Mouse (Mus musculus): Measurements from ENCODE around the gene Casq2.

Casq2 gene

DNA sequence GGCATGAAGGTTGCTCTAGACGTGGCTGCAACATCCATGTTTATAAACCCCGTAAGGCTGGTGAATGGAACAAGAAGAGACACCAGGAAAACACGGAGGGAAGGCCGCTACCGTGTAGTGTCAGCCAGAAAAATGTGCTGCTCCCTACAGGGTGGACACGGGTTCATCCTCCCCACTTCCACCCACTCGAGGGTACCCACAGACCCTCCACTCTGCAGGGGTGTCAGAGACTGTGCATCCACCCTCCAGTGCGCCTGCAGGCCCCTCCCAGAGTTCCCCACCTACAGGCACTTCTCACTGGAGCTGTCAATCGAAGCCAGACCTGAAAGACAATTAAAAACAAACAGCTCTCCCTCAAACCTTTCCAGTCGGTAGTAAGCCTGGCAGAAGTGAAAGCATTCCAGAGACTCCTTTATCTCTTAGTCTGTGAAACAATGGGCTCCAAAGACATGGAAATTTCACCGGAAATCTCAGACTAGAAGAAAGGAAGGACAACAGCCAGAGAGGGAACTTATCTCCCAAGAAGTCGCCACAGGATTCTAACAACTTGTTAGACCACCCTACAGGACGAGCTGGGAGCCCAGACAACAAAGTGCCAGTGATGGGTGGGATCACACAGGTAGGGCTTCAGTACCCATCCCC lies 2.5 kb upstream of the Casq2 start:
- no peak for DNase-seq

GRCm38 (mm10) chr3:102084833-102085491 lies 1.3 kb upstream of the Casq2 start:
- DNase-seq = no peak

GRCm38 (mm10) chr3:102085719-102086118 lies 496 bp upstream of the Casq2 start:
- DNase-seq = no peak

DNA sequence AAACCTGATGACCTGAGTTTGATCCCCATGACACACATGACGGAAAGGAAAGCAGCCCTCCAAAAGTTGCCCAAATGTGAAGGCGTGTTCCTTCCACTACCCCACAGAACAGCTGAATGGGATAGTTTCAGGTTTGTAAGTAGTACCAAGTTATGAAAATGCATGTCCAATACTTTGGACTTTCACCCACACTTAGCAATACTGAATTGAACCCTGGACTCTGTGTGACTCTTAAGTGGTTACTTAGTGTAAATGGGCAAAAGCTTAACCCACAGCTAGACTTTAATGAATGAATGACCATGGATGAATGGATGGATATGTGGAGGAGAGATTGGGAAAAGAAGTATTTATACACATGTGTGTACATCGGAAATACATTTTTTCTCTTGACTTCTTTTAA lies 8.6 kb downstream of the Casq2 start:
- no peak for DNase-seq

DNA sequence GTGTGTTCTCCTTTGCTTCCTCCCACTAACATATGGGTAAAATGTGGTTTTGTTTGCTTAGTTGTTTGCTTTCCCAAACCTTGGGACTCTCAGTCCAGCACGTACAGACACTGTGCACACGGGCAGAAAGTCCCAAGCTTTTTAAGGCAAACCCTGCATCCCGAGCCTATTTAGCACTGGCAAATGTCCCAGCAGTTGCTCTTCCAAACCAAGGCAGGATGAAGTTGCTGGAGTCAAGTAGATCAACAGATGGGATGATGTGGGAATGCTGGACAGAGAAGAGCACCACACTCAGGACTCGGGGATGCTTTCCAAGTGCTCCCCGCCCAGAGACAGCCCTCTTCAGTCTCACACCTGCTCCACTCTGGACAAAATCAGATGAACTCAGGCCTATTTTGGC lies 9.2 kb downstream of the Casq2 start:
- no peak for DNase-seq

DNA sequence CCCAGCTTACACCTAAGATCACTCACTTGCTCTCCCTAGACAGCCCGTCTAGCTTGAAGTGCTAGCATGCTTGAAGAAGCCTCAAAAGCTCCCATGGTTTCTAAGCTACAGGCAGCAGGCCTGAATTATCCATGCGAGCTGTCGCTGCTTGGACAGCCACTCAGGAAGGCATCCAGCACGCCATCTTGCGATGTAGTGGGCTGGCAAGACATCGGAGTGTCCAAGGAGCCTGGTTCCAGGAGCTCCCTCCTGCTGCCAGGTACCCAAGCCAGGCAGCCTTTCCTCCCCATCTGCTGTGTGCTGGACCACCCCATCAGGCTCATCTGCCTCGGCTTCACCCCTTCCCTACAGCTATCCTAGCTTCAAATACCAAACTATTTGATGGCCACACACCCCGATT lies 10.2 kb downstream of the Casq2 start:
- no peak for DNase-seq

- DNase-seq = no peak
These were observed 10.8 kb downstream of the Casq2 start for GRCm38 (mm10) chr3:102096976-102097375.

GRCm38 (mm10) chr3:102099242-102099641 lies 13.0 kb downstream of the Casq2 start:
- no peak for DNase-seq

DNA sequence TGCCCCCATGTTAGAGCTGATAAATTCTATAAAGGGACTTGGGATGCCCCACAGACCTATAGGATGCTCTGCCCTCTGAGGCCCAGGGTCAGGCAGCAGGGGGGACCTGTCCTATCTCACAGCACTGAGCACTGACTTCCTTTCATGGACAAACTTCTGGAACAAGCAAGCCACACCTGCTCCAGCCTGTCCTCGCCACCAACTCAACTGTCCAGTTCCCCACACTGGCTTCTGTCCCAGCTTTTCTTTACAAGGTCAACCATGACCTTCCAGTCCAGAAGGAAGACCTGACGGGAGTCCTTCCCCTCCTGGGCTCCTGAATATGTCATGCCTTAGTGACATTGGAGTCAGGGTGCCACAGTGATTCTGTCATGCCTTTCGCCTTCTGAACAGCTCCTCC lies 13.6 kb downstream of the Casq2 start:
- no peak for DNase-seq

DNA sequence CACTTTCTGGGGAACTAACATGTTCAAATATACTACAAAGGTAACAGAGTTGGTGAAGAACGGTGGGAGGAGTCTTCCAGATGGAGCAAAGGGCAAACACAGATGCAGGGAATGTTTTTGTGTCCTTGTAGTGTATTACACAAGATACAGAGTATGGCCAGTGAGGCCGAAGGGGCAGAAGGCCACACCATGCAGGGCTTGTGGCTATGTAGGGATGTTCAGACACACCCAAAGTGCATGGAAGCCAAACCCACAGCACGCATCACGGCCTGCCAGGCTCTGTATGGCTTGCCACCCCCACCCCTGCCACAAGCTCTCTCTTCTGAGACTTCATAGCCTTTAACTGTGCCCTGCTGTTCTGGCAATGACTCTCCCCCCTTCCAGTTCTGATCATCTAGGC lies 15.2 kb downstream of the Casq2 start:
- DNase-seq = no peak

GRCm38 (mm10) chr3:102103811-102104565 lies 17.8 kb downstream of the Casq2 start:
- DNase-seq = no peak

DNA sequence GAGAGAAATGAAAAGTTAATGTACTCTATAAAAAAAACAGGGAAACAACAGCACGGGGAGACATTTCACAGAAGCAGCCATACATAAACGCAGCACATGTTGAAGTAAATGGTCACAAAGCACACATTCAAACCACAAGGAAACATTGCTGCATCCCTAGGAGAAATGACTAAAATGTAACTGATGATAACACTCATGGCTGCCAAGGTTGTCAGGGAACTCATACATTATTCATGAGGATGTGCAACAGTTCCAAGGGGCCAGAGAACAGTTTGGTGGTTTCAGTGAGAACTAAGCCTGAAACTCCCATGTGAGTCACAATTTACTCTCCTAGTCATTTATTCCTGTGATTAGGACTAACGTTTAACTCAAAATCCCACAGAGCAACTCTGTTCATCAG lies 22.0 kb downstream of the Casq2 start:
- no peak for DNase-seq

DNA sequence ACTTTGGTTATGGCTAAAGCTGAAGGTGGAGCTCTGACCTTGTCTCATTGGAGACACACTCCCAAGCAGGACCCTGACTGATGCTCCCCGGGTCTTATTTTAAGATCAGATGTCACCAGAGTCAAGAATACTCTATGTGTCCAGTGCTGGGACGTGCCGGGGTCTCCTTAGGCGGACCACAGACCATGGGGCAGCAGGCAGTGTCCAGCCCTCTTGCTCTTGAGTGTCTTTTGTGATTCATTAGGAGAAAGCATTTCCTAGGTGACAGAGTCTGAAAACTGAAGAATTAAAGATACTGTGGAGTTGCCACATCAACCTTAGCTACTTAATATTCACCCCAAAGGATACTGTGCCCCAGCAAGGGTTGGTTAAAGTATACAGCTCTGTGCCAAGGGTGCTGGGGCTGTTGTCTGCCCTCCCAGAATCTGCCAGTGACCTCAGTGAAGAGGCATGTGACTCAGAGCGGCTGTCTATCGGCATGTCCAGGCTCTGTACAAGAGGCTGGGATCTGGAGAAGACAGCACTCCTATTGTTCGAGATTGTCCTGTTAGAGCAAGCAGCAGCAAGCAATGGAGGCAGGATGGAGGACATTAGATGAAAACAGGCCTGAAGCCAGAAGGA lies 25.9 kb downstream of the Casq2 start:
- no peak for DNase-seq

- no peak for DNase-seq
These were observed 34.7 kb downstream of the Casq2 start for GRCm38 (mm10) chr3:102120947-102121346.

DNA sequence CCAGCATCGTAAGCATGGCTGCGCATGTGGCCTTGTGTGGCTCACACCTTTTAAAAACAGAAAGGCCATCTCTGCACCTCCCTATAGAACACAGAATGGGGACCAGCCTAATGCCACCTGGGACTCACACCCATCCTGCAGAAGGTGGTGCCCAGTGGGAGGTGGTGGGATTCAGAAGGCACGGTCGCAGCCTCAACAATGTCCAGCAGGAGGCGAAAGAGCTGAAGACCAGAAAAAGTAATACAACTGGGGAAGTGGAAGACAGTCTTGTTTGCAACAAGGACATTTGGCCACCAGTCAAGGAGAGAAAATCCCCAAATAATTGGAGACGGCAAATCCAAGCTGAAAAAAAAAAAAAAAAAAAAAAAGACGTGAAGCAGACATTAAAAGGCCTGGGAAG lies 35.8 kb downstream of the Casq2 start:
- DNase-seq = peak in 1 of 2 experiments; percentile 31

DNA sequence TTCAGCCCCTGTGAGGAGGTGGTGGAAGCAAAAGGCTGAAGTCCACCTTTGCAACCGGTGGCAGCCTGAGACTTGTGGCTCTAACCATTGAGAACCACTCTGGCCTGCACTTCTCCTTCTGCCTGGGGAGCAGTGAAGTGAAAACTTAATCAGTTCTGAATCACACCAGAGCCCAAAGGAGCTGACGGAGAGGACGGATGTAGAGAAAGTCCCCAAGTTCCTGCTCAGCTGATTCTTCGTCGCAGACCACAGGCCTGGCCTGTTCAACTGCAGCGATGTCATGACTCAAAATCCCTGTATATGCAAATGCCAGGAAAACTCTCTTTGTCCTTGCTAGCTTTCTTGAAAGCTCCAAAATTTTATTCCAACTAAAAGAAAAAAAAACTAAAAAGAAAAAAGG lies 37.4 kb downstream of the Casq2 start:
- DNase-seq = no peak

DNA sequence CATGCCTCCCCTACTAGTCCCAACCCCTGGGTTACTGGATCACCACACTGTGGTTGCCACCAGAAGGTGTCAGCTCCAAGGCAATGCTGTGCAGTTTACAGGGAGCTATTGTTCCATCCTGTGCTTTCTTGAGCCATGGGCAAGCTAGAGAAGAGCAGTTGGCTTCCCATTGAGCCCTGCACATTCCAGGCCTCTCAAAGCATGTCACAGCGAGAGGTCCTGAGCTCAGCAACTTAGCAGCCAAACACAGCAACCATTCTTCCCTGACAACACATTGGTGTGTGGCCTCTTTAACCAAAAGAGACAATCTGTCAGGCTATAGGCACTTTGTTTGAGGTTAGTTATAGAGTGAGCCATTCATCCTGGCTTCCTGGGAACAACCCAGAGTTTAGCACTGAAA lies 39.3 kb downstream of the Casq2 start:
- no peak for DNase-seq

DNA sequence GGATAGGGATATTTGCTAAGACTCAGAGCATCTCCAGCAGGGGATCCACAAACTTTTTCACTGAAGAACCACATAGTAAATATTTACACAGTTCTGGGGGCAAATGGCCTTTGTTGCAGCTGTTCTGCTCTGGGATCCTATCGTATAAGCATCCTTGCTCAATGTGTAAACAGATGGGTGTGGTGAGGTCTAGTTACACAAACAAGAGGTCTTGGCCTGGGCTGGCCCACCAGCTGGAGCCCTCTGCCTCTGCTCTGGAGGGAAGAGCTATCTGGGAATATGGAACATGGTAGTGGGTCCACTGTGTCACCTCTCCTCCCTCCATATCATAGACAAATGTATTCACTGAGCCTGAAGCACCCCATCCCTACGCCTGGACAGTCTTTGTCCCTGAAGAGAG lies 40.9 kb downstream of the Casq2 start:
- peak; percentile 22 to 60 for DNase-seq

DNA sequence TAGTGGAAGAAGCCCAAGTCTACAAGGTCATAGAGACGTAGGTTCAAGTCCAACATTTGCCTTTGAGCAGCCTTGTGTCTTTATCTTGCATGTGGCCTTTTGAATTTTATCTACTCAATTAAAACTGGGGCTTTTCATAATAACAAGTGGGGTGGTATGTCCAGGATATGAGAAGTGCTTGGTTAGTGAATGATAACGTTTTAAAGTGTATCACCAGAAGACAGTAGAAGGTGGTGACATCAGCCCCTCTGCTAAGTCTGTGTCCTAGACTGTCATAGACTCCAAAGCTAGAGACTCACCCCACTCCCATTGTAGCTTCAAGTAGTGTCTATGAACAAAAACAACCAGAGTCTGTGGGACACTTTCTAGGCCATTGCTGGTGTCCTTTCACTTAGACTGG lies 42.0 kb downstream of the Casq2 start:
- no peak for DNase-seq

DNA sequence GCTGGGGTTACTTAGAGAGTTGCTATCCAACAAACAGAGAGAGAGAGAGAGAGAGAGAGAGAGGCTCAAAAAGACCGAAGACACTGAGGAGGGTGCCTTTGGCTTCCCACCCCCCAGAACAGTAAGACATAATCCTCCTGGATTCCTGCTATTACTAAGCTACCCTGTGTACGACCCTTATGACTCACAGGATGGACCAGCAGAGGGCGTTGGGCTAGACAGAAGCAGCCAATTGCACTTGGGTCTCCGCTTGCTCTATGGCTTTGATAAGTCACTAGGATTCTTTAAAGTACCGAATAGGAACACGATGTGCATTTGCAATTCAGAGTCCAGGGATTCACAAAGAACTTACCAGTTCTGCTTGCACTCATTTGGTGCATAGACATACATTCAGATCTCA lies 44.3 kb downstream of the Casq2 start:
- DNase-seq = no peak

GRCm38 (mm10) chr3:102131627-102132324 lies 45.6 kb downstream of the Casq2 start:
- DNase-seq = no peak

GRCm38 (mm10) chr3:102135389-102136113 lies 49.3 kb downstream of the Casq2 start:
- DNase-seq = peak; percentile 42 to 60
